Mouse (Mus musculus): ENCODE data around the gene Tusc2. TPM values are rescaled to one million over a fixed set of nuclear protein-coding genes. Genes with fewer than 3 reads are reported as not detected.

Tusc2 gene
- 10 to 100 TPM; 23.8 to 24.1 TPM for total RNA-seq (2023)

DNA sequence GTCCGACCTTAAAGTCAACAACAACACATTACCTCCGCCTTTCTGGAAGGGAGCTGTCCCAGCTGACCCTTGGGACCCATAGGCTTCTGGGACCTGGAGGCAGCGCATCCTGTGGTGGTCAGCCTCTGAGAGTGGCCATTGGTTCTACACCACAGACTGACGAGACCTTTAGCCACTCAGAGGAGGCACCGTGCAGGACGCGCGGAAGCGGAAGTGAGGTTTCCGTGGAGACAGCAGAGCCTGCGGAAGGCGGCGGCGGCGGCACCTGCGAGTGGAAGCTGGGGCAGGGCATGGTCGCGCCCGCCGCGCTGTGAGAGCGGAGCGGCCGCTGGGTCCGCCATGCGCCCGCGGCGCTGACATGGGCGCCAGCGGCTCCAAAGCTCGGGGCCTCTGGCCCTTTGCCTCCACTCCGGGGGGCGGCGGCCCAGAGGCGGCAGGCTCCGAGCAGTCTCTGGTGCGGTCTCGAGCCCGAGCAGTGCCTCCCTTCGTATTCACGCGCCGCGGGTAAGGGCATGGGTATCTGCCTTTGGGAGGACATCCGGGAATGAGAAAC, at the start of gene Tusc2:
Tusc2 (plus strand) TSS at position 227 of the 553 bp plus-strand sequence.

DNA sequence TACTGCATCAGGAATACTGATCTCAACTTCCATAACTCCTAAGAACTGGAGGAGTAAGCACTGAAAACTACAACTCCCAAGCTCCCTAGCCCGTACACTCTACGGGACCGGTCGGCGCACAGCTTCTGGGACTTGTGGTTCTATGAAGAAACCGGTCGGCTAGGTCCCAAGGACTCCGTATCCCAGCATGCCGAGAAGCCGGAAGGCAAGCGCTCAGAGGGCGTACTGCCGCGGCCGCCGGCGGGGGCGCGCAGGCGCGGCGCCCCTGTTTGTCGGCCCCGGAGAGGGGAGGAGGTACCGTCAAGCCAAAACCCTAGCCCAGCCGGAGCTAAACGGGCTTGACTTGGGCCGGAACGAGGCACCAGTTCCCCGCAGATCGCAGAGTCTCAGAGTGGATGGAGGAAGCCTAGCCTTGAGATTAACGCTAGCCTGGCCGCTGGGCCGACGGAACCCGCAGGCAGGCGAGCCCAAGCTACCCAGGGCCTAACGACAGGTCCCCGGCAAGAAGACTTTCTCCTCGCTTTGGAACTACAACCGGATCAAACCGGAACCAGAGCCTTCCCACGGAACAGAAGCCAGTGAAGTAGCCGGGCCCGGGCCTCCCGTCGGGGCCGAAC, 29.2 kb upstream of the Tusc2 start, which contains the start of gene Tmem115:
Tmem115 (plus strand) TSS at position 155 of the 617 bp plus-strand sequence.

DNA sequence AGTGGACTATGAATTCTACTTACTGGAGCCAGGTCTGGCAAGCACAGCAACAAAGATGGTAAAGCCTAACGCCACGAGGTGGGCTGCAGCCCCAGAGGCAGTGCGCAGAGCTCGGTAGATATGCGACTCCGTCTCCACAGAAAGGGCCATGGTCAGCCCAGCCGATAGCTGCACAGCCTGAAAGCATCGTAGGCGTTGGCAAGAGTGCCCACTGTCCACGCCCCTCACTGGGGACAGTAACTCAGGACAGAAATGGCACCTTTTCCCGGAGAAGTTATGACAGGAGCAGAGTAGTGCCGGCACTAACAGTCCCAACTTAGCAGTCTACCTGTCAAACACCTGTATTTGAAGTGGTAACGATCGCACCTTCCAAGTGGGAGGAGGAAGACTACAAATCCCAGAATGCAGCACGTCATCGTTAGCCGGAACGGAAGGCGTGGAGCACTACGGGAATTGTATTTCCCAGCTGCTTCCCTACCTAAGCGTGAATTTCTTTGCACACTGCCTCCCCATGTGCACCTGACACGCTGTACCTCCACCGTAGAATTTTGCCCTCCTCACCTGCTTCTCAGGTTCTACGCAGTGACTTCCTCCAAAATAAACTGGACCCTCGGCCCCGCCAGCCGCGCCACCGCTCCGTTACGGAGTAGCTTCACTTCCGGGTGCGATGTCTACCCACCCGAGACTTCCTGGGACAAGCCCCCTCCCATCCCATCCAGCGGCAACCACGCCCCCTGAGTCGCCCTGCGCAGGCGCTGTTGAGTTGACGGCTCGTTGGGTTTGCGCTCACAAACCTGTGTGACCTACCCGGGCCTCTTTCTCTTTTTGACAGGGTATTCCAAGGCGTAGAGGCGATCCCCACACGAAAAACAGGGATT, 21.3 kb upstream of the Tusc2 start, which contains the start of the genes Cyb561d2 and Nprl2:
Cyb561d2 (minus strand) TSS at position 720 of the 878 bp plus-strand sequence.
Nprl2 (plus strand) TSS at position 753 of the 878 bp plus-strand sequence.

DNA sequence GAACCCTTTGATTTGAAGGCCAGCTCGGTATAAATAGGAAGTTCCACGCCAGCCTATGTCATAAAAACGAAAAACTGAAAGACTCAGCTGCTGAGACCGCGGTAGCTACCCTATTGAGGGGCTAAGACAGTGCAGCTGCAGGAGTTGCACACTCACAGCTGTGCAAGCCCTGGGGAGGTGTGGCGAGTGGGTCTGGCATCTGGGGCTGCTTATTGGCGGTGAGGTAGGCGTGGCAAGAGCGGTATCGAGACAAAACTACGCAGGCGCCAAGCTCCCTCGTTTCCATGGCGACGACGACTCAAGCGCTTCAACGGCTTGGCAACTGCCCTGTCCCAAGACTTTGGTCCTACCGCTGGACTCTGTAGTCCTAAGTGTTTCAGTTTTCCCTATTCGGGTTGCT, 16.0 kb upstream of the Tusc2 start, which contains the start of gene Zmynd10:
Zmynd10 (plus strand) TSS at position 273 of the 400 bp plus-strand sequence.

DNA sequence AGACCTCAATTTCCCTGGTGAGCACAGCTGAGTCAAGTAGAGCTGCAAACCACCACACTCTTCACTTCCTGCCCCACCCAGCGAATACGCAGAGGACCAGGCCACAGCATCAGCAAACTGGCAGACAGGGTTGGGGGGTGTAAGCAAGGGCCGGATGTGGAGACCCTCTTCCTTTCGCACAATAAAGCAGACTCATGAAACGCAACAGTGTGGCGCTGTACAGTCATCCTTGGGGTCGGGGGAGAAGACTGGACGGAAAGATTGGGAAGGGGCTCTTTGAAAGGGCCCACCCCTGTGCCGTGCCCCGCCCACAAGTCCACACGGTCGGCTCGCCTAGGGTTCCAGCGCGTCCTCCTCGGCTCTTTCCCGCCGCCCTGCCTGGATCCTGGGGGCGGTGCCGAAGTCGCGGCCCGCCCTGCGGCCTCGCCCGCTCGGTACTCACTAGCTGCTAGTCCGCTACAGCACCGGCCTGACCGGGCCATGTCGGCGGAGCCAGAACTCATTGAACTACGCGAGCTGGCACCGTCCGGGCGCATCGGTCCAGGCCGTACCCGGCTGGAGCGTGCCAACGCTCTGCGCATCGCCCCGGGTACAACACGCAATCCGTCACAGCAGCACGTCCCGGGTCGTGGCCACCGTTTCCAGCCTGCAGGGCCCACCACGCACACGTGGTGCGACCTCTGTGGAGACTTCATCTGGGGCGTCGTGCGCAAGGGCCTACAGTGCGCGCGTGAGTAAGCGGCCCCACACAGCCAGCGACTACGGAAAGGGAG, 11.8 kb upstream of the Tusc2 start, which contains the start of gene Rassf1:
Rassf1 (plus strand) TSS at position 439 of the 773 bp plus-strand sequence.

DNA sequence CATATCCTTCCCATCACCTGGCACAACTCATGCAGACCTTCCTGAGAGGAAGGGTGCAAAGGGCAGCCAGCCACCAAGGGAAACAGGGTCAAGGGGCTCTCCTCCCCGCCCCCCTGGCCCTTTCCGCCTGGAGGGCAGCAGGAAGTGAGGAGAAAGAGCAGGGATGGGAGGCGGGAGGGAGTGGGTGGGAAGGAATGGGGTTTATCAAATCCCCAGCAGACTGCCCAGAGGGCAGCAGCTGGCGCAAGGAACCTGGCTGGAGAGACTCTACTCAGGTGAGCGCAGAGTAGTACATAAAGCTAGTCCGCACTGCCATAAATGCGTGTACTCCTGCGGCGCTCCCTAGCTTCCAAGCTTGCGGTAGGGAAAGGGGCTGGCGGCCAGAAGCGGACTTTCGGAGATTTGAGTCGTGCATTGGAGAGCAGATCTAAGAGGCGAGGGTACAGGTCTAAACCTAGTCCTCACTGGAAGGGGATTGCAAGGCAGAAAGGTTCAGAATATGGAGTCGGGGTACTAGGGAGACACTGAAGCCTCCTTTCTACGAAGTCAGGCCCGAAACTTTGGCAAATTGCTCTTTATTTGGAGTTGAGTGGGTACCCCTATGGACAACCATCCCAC, 4.8 kb downstream of the Tusc2 start, which contains the start of gene Hyal2:
Hyal2 (plus strand) TSS at position 244 of the 618 bp plus-strand sequence.

DNA sequence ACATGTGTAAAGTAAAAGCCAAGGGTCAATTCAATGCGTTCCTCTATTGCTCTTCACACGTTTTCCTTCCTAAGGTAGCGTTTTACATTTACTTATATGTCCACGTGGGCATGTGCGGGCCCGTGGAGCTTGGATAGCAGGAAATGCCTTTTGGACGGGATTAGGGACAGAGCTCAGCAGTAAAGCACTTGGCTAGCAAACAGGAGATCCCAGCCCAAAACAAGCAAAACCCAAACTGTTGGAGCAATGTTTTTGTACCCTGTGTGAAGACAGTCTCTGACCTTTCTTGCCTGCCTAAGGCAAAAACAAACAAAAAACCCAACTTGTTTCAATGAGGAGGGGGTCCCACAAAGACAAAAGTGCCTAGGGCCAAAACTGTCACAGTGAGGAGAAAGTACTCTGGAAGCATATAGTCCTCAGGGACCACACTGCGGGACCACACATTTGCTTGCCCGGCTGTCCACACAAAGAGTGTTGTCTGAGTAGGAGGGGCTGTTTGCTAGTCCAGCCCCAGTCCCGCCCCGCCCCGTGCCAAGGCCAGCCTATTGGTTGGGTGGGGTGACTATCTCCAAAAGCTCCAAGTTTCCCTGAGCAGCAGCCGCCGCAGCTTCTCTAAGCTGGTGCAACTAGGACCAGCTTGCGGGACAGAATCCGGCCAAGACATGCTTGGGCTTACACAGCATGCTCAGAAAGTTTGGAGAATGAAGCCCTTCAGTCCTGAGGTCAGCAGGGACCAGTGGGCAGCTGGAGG, 13.5 kb downstream of the Tusc2 start, which contains the start of gene Hyal1:
Hyal1 (plus strand) TSS at position 571 of the 751 bp plus-strand sequence.

DNA sequence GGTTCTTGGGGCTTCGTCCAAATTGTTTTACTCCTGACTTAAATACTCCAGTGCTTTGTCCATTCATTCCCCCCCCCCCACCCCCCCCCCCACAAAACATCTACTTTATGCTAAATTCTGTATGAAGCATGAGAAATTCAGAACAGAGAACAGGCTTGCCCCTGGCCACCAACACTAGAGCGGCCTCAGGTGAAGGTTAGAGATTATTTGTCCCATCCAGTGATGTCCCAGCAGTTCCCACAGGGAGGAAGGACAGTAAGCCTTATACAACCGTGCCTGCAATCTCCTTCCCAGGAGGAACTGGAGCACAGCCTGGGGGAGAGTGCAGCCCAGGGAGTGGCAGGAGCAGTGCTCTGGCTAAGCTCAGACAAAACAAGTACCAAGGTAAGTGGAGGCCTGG, 15.5 kb downstream of the Tusc2 start, which contains the start of gene Naa80:
Naa80 (plus strand) TSS at position 301 of the 400 bp plus-strand sequence.

DNA sequence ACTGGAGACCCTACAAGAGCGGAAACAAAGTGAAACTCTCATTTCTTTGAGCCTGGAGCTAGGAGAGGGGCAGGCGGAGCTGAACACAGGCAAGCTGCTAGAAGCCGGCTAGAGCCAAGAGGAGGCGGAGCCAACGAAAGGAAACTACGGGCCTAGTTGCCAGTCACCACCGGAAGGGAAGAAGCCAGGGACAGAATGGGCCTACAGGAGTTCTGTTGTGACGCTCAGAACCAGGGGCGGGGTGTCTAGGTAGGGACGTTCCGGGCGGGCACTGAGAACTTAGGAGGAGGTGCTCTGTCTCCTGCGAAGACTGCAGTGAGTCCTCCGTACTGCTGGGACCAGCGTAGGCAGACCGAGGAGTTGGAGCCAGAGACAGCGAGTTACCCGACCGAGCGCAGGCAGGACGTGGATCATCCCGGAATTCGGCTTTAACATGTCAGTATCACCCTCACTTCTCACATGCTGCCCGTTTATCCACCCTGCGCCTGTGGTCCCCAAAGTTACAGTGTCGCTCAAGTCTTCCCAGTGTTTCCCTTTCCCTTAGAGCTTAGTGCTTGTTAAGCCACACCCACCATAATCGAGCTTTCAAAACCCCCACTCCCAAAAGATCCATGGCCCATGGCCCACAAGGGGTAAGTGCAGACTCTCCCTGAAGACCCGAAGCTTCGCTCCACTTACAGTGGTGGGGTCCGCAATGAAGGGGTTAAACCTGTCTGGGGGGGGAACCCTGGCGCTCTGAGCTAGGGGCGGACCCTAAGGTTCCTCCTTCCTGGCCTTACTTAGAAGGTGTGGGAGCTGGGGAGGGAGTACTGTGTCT, 17.7 kb downstream of the Tusc2 start, which contains the start of gene Hyal3:
Hyal3 (plus strand) TSS at position 318 of the 817 bp plus-strand sequence.

DNA sequence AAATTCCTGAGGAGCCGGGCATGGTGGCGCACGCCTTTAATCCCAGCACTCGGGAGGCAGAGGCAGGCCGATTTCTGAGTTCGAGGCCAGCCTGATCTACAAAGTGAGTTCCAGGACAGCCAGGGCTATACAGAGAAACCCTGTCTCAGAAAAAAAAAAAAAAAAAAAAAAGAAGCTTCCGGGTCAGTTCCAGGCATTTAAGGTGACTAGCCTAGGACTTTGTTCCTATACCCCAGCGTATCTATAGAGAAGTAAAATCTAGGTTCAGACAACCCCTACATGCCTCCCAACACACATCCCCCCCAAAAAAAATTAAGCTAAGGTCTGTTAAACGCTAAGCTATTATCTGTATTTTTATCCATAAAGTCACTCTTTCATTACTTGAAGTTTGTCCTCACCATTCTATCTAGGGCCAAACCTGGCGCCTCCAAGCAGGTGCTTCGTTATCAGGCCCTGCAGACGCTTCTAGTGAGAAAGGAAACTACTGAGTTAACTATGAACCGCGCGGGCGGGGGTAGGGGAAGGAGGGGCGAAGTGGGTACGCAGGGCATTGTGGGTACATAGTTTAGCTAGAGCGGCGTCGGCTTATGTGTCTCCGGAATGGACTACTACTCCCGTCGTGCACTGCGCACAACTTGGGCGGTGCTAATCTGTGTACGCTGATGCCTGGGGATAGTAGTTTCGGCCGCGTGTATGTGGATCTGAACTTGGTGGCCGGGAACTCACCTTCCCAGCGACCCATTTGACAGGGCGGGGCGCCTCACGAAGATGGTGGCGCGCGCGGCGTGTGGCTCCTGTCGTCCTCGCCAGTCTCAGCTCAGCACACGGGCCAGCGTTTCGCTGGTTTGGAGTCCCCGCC, 24.1 kb downstream of the Tusc2 start, which contains the start of gene Ifrd2:
Ifrd2 (plus strand) TSS at position 669 of the 859 bp plus-strand sequence.

DNA sequence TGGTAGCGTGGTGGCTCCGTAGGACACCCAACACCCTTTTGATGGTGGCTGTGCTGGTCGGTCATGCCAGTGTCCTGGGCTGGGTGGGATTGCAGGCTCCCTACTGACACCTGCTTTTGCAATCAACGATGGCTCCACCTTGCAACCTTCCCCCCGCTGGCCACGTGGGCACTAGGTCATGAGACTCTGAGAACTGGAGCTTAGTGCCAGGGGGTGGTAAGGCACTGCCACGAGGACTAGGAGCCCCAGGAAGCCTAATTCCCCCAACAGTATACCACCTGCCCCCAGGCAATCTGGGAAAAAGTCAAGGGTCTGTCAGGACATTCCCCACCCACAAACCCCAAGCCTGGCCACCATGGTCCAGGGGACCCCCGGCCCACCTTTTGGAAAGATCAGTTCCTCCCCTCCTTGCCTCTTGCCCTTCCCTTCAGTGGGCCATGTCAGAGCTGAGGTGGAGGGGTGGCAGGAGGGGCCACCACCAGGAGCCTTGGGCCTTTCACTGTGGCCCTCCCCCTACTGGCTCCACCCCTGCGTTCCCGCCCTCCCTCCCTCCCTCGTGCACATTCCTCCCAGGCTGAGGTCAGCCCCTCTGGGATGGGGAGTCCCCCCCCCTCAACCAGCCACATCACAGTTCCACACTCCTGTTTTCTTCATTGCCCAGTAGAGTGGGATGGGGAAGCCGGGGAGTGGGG, 45.8 kb downstream of the Tusc2 start, which contains the start of gene Sema3b:
Sema3b (minus strand) TSS at position 489 of the 692 bp plus-strand sequence.

Other genes with a start within 250 kb of the Tusc2 start
- gene Hemk1, start 224.9 kb upstream of the Tusc2 start, total RNA-seq (2023) = 10 to 100 TPM; 16.3 to 17.7 TPM
- 1 to 10 TPM in 1 of 2 experiments, under 1 TPM in 1; 0.42 to 1.3 TPM for gene 6430571L13Rik, start 222.7 kb upstream of the Tusc2 start, total RNA-seq (2023)
- gene Cacna2d2, start 163.6 kb upstream of the Tusc2 start, total RNA-seq (2023) = 1 to 10 TPM in 1 of 2 experiments, under 1 TPM in 1; 0.74 to 1.8 TPM
- gene Tmem115, start 29.3 kb upstream of the Tusc2 start, total RNA-seq (2023) = 10 to 100 TPM; 28.2 to 28.8 TPM
- gene Cyb561d2, start 21.1 kb upstream of the Tusc2 start, total RNA-seq (2023) = 10 to 100 TPM; 20.0 to 20.6 TPM
- 10 to 100 TPM; 31.8 to 32.7 TPM for gene Nprl2, start 21.0 kb upstream of the Tusc2 start, total RNA-seq (2023)
- 1 to 10 TPM in 1 of 2 experiments, not detected in 1; 1.5 TPM for gene Zmynd10, start 16.0 kb upstream of the Tusc2 start, total RNA-seq (2023)
- gene Rassf1, start 11.7 kb upstream of the Tusc2 start, total RNA-seq (2023) = 10 to 100 TPM; 74.6 to 79.8 TPM
- 1 to 10 TPM; 3.6 to 5.8 TPM for gene Hyal2, start 4.7 kb downstream of the Tusc2 start, total RNA-seq (2023)
- 1 to 10 TPM; 5.0 TPM for gene Hyal1, start 13.7 kb downstream of the Tusc2 start, total RNA-seq (2023)
- 10 to 100 TPM; 14.2 to 14.4 TPM for gene Naa80, start 15.6 kb downstream of the Tusc2 start, total RNA-seq (2023)
- 1 to 10 TPM; 1.3 to 1.8 TPM for gene Hyal3, start 17.6 kb downstream of the Tusc2 start, total RNA-seq (2023)
- 10 to 100 TPM; 31.0 to 32.4 TPM for gene Ifrd2, start 24.4 kb downstream of the Tusc2 start, total RNA-seq (2023)
- 1 to 10 TPM in 1 of 2 experiments, under 1 TPM in 1; 0.64 to 2.4 TPM for gene Sema3b, start 46.0 kb downstream of the Tusc2 start, total RNA-seq (2023)
- gene Gnai2, start 72.1 kb downstream of the Tusc2 start, total RNA-seq (2023) = 100 to 1,000 TPM; 627 to 649 TPM
- gene Slc38a3, start 106.3 kb downstream of the Tusc2 start, total RNA-seq (2023) = not detected
- gene Gnat1, start 116.5 kb downstream of the Tusc2 start, total RNA-seq (2023) = 1 to 10 TPM in 1 of 2 experiments, not detected in 1; 1.6 TPM
- not detected for gene Sema3f, start 147.2 kb downstream of the Tusc2 start, total RNA-seq (2023)
- 100 to 1,000 TPM; 397 to 424 TPM for gene Rbm5, start 207.7 kb downstream of the Tusc2 start, total RNA-seq (2023)

Data from B cell, adult 67 days (primary cell).